Mouse (Mus musculus) MN1 (cell line): ENCODE measurements at regions not wholly inside any gene's neighbourhood (a gene's known extent, or its start where the extent isn't known, plus 50 kb on each side); places are given as distances from the start of the nearest gene placed in this dataset.

ENCODE experiments used
- DNase-seq: peaks from one replicate; pipeline ENCODE4 v3.0.0-alpha.2; 2016; ENCODE audit warnings: low spot score

DNA sequence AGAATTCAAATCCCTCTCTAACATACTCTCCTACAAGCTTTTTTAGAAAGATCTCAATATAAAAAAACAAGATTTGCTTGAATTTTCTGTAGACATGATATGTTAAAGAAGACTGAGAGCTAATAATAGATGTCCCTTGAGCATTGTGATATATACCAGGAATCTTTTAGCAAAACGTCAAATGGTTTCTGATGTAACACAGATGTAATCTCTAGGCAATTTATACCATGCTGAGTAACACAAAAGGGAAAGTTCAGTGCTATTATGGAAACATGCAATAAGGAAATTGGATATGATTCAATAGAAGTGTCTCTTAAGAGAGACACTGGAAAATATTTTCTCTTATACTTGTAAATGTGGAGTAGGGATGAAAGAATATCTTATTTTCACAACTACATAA lies 434.8 kb upstream of the Fsip2 start:
- DNase-seq: peak; percentile 33

DNA sequence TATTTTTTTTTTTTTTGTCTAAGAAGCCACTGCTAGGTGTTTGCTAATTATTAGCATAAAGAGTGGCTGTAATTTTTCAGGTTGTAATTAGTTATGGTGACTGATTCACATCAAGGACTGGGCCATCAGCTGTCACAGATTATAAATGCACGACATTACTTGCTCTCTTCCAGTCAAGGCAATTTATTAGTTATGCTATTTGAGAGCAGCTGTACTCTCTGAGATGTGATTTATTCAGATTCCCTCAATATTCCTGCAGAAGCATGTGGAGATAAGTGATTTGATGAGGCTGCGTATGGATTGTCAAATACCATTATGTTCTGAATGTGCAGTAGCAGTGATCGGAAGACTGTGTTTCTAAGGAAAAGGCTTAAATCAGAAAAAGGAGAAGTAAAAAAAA lies 428.3 kb upstream of the Fsip2 start:
- DNase-seq: no peak

DNA sequence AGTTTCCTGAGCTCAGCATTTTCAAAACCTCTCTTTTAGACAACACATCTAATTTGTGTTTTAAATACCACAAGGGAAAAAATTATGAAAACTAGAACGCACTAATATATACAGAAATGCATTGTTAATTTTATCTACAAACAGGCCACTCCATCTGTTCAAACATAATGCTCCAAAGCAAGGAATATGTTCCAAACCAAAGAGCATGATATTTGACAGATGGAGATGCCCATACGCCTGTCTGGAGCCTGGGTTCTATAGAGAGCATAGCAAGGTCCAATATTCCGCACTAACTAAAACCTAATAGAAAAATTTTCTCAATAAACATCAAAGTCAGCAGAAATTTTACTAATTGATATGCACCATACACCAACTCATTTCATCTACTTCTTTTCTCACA lies 423.5 kb upstream of the Fsip2 start:
- DNase-seq: no peak

DNA sequence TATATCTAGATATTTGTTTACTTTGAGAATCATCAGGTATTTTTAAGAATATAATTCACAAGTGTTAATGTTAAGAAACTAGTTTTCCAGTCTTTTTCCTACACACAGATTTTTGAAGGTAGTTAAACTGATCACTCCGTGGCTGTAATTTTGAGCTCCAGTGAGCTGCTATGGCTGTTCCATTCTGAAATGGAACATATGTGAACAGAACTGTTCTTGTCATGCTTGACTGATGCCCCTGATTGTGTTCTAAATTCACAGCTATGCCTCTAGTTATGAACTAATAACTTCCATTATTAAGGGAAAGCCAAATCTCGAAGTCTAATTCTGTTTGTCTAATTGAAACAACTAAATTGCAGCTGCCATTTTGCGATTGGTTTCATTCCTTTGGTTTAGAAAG lies 404.5 kb upstream of the Fsip2 start:
- DNase-seq: no peak

DNA sequence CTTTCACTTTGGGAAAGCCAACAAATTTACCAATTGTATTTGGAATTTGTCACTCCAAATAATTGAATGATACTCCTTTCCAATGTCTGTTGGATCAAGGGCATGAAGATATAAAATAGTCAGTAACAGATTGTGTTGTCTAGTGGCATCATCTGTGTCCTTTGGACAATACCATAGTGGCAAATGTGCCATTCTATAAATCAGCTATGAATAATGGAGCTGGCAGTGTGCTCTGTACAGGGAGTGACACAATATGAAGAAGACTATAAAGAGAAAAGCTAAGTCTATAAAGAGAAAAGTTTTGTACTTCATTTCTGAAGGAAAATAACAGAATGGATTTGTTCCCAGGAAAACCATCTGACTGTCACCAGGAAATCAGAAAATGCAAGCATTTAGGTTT lies 402.8 kb upstream of the Fsip2 start:
- no peak for DNase-seq

DNA sequence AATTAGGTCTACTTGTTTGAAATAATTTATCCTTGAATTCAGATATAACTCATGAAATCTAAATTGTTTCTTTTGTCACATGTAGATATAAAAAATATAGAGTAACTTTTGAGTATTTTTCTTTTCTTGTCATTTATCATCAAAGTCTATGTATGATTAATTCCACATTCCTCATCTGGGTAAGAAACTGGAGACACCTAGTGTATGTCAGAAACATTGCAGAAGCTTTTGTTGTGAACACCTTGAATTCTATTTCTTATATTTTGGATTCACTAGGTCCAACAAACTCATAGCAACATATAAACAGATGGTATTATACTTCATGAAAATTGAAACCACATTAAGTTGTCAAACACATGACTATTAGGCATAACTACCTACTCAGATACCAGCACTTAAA lies 373.1 kb upstream of the Fsip2 start:
- no peak for DNase-seq

DNA sequence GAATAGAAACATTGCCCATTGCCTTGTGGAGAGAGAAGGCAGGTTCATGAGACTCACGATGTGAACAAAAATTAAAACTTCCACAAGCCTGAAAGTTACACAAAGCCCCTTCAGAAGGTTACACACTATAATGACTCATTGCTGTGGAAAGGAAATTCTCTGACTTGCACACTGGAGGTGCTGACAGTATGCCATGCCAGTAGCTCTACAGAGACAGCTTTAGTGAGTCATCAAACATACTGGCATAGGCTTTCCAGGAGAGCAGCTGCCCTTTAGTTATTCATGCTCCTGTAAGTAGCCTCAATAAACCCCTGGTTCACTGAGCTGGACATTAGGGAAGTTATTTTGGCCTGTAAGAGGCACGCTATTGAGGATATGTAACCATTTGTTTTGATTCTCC lies 371.3 kb upstream of the Fsip2 start:
- DNase-seq: no peak

DNA sequence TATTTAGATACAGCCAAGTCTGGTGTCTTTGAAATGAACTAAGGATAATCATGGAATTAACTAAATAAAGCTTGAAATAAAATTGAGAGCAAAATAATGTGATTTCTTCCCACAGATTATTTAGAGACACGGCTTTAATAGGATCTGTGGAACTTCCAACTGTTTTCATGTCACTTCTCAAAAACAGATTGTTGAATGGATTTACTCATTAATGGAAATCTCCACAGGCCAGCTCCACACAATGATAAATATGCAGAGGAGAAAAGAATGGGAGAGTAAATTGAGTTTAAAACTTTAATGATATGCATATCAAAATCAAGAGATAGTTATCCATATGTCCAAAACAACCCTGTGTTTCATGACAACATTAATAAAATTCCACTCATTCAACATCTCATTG lies 369.6 kb upstream of the Fsip2 start:
- DNase-seq: no peak

DNA sequence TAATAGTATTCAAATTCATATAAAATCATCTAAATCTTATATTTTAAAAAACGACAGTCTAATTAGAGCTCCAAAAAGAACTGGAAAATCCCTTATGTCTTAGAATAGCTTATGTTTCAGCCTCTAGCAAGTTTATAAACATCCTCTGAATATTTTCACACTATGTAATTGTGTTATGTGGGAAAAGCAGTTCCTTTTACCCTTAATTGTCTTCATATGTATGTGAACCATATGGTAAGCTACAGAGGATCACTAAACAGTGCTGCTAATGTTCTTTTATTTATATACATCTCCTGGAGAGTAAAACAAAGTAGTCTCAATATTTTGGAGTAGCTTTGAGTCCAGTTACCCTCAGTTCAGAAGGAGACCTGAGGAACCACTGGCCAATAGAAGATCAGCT lies 363.8 kb upstream of the Fsip2 start:
- DNase-seq: no peak

DNA sequence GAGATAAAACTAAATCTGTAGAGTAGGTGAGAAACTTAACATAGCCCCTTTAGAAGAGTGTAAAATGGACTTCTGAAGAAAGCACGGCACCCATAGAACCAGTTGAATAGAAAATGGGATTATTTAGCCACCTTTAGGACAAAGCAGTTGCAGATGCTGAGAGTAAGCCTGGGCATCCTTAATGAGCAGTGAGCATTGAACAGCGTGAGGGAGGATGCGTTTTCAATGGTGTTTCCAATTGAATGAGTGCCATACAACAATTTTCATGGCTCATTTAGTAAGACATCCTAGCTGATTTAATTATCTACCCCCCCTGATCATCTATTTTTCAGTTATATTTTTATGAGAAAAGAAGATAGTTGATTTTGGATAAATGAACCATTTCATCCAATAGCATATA lies 327.2 kb upstream of the Fsip2 start:
- DNase-seq: no peak

DNA sequence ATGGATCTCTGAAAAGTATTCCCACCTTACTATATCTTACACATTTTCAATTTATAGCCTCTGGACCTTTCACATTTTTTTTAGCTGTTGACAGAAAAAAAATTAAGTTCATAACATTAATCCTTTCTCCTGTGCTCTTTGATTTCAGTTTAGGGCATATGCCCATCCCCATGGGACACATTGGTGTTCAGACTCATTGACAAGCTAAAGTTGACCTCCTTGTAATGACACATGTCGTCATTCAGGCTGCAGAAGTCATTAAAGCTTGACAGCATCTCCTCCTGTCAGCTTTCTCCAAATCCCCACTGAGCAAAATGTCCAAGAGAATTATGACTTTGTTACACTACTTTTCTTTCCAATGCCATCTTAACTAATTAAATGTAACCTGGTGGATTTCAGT lies 322.9 kb upstream of the Fsip2 start:
- DNase-seq: no peak

DNA sequence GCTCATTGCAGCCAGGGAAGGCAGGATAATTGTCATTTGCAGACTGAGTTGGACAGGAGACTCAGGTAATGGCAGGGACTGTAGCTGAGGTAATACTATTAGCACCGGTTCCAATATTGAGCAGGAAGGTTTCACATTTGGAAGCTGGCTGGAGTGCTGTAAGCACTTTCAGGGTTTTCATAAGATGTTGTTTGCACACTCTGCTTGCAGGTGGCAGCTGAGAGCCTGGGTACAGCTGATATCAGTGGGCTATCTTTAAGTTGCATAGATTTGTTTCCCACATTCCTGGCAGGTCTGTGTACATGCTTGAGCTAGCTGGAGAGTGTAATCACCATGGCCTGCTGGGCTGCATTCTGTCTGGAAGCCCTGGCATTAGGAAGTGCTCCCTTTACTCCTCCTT lies 299.0 kb upstream of the Fsip2 start:
- no peak for DNase-seq
